Mouse (Mus musculus) forebrain, embryonic 15.5 days (tissue): ENCODE measurements around the gene Man2b2. TPM values are rescaled to one million over a fixed set of nuclear protein-coding genes. Genes with fewer than 3 reads are reported as not detected.
"Not testable (repeated sequence)": the region's sequence is repeated elsewhere in the genome, so short reads cannot be mapped to it uniquely, and the experiment has no call there.

Experiments used
- ATAC-seq: fragments of 200-750 bp; cut with Nextera tagmentation; replicated peaks from 2 replicates; pipeline ENCODE4 v1.8.0; 2017; ENCODE audit warnings: mild to moderate bottlenecking, moderate TSS enrichment, moderate library complexity
- H3K27ac ChIP-seq: fragments of 300-500 bp; sonication (generic); replicated peaks from 2 replicates; pipeline ENCODE4 v1.5.1; 2015; ENCODE audit warnings: mild to moderate bottlenecking, inconsistent platforms
- H3K27me3 ChIP-seq: fragments of 300-500 bp; sonication (generic); 2 replicates; pipeline ENCODE4 v1.6.1; 2015; ENCODE audit warnings: inconsistent platforms
- H3K36me3 ChIP-seq: fragments of 300-500 bp; sonication (generic); 2 replicates; pipeline ENCODE4 v1.6.1; 2015; ENCODE audit warnings: mild to moderate bottlenecking, inconsistent platforms
- H3K4me1 ChIP-seq: fragments of 300-500 bp; sonication (generic); 2 replicates; pipeline ENCODE4 v1.6.1; 2015; ENCODE audit warnings: inconsistent platforms
- H3K4me2 ChIP-seq: fragments of 300-500 bp; sonication (generic); replicated peaks from 2 replicates; pipeline ENCODE4 v1.6.1; 2015; ENCODE audit warnings: mild to moderate bottlenecking, inconsistent platforms
- H3K4me3 ChIP-seq: fragments of 300-500 bp; sonication (generic); 2 replicates; pipeline ENCODE4 v1.5.1; 2015; ENCODE audit warnings: mild to moderate bottlenecking, inconsistent platforms
- H3K9ac ChIP-seq: fragments of 300-500 bp; sonication (generic); replicated peaks from 2 replicates; pipeline ENCODE4 v1.6.1; 2015; ENCODE audit warnings: mild to moderate bottlenecking, inconsistent platforms
- H3K9me3 ChIP-seq: fragments of 300-500 bp; sonication (generic); 2 replicates; pipeline ENCODE4 v1.6.1; 2016; ENCODE audit warnings: inconsistent platforms
- WGBS: fragments of 180-500 bp; shearing (Covaris S2); methylation state at CpG from one replicate; pipeline ENCODE4 v1.1.7; 2015; ENCODE audit warnings: mixed read lengths; 5-methylcytosine and 5-hydroxymethylcytosine counted together
- polyA plus RNA-seq: library from polyadenylated mRNA; unstranded; fragments of >200 nt; fragmentation: Nextera tagmentation; extraction: Ambion mirVana; gene quantifications from 2 replicates; pipeline ENCODE4 v1.2.1, GENCODE M21; 2015

Gene Man2b2
- polyA plus RNA-seq, 1 experiment from 2014 or later = 7.1 TPM

DNA sequence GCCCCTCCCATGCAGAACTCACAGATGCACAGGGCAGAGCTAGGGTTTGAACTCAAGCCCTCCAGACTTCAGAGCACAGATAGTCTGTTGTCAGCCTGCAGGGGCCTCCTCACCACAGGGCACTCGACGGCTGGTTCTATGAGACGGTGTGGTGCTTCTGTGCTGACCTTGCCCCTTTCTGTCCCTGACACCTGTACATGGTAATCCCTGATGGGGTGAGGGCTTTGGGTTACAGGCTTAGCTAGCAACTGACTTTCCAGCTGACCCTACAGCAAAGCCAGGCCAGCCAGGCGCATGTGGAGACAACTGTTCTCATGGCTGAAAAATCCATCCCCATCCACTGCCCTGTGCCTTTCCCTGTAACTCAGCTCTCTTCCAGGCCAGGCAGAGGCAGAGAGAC is 7.5 kb downstream of the Man2b2 start:
- ATAC-seq = no peak
- no peak overlapping the region for H3K4me3 ChIP-seq
- no peaks in the 10 kb centered on the region for H3K4me1 ChIP-seq
- H3K9ac ChIP-seq = no peak overlapping the region
- no peaks in the 10 kb centered on the region for H3K9me3 ChIP-seq
- no peaks in the 10 kb centered on the region for H3K36me3 ChIP-seq
- no peaks in the 10 kb centered on the region for H3K27me3 ChIP-seq
- WGBS = 97% methylated on average over 4 of the region's 4 CpGs
- H3K27ac ChIP-seq = no peak overlapping the region
- no peak overlapping the region for H3K4me2 ChIP-seq

DNA sequence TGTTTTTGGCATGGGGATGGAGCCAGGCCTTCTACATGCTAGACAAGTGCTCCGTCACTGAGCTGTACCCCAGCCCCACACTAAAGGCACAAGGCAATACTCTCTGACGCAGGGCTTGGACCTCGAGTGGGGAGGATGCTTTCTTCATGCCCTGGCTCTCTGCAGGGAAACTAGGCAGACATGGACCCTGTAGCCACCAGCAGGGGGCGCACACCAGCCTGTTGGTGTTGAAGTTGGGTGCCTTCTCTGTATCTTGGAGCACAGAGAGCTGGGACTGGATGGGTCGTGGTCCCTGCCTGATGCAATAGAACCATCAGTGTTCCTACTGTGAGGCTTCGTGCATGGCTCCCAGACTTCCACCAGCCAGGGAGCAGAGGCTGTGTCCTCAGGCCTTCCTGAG is 10.3 kb downstream of the Man2b2 start:
- H3K9me3 ChIP-seq = no peaks in the 10 kb centered on the region
- H3K4me2 ChIP-seq = no peak overlapping the region
- 0 out of 2 replicates have a peak, but pooled peaks have one; percentile 29 for ATAC-seq
- no peak overlapping the region for H3K4me3 ChIP-seq
- no peak overlapping the region for H3K9ac ChIP-seq
- 45% methylated on average over 6 of the region's 6 CpGs for WGBS
- no peak overlapping the region for H3K27ac ChIP-seq
- no peaks in the 10 kb centered on the region for H3K36me3 ChIP-seq
- H3K4me1 ChIP-seq = no peaks in the 10 kb centered on the region
- no peaks in the 10 kb centered on the region for H3K27me3 ChIP-seq

DNA sequence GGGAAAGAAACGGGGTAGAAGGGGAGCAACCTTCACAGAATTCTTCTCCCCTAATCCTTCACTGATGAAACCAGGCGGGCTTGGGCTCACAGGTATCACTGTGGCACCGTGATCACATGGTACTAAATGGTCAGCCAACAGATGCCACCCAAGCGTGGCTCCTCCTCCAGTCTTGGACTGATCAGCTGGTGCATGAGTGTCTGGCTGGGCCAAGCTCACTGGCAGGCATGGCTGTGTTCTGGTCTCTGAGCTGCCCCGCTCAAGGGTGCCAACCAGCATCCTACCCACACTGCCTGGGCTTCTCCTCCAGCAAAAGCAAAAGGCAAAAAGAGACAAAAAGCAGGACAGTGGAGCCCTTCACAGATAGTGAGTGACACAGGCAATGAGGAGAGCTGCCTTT is 10.7 kb downstream of the Man2b2 start:
- no peak overlapping the region for H3K9ac ChIP-seq
- H3K9me3 ChIP-seq = no peaks in the 10 kb centered on the region
- no peak for ATAC-seq
- no peaks in the 10 kb centered on the region for H3K36me3 ChIP-seq
- no peak overlapping the region for H3K4me3 ChIP-seq
- no peaks in the 10 kb centered on the region for H3K27me3 ChIP-seq
- no peak overlapping the region for H3K27ac ChIP-seq
- no peaks in the 10 kb centered on the region for H3K4me1 ChIP-seq
- no peak overlapping the region for H3K4me2 ChIP-seq
- 92% methylated on average over 5 of the region's 5 CpGs for WGBS

DNA sequence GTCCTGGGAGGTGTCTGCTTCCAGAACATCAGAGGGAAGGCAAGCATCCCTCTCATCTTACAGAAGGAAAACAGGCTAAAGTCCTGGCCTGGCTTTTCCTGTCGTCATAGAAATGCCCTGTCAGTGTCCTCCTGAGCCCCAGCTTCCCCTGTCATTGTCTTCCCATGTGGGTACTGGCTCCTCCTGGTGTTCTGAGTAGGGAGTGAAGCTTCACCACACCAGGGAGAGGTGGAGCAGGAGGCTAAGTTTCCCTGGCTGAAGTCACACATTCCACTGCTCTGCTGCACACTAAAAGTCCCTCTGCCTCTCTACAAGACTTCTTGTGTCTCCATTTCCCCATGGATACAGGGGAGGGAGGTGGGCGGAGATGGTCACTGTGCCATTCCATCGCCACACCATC is 12.7 kb downstream of the Man2b2 start:
- Histone ChIP-seq H3K9ac (no peak overlapping the region), H3K27me3 (no peaks in the 10 kb centered on the region), H3K36me3 (no peaks in the 10 kb centered on the region), H3K27ac (no peak overlapping the region), H3K4me1 (no peaks in the 10 kb centered on the region), H3K4me2 (no peak overlapping the region), H3K9me3 (no peaks in the 10 kb centered on the region), H3K4me3 (no peak overlapping the region)
- no peak for ATAC-seq
- 67% methylated on average over 3 of the region's 3 CpGs for WGBS

DNA sequence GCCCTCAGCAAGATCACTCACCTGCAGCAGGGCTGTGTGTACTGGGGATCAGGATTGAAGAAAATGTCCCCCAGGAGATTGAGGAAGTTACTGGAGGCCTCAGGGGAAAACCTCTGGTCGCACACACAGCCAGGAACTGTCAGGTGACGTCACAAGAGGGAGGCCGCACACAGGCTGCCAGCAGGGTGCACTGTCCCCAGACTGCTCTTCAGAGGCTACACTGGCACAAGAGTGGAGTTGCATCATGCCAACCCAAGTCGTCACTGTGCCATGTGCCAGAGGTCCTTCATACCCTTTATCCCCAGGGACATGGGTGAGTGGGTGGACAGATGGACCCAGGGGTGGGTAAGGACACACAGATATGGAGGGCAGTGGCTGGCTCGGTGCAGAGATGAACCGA is 15.9 kb downstream of the Man2b2 start:
- Histone ChIP-seq H3K9me3 (no peaks in the 10 kb centered on the region), H3K27me3 (no peaks in the 10 kb centered on the region), H3K4me3 (no peak overlapping the region), H3K36me3 (no peaks in the 10 kb centered on the region), H3K27ac (no peak overlapping the region), H3K4me2 (no peak overlapping the region), H3K4me1 (no peaks in the 10 kb centered on the region), H3K9ac (no peak overlapping the region)
- no peak for ATAC-seq
- 77% methylated on average over 6 of the region's 6 CpGs for WGBS

DNA sequence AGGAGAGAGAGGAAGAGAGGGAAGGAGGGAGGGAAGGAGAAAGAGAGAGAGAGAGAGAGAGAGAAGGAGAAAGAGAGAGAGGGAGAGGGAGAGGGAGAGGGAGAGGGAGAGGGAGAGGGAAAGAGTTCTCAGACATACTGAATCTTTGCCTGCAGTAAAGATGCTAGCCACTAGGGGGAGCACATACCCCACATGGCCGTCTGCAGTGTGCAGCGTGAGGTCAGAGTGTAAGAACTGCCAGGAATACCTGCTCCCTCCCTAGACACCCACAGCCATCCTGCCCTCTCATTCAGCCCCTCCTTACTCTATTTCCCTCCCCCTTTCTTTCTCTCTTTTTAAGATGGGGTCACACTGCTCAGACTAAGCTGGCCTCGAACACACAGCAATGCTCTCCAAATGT is 19.0 kb downstream of the Man2b2 start:
- H3K4me3 ChIP-seq = no peak overlapping the region
- H3K9ac ChIP-seq = no peak overlapping the region
- no peaks in the 10 kb centered on the region for H3K9me3 ChIP-seq
- H3K27me3 ChIP-seq = no peaks in the 10 kb centered on the region
- H3K36me3 ChIP-seq = no peaks in the 10 kb centered on the region
- H3K27ac ChIP-seq = no peak overlapping the region
- no peak overlapping the region for H3K4me2 ChIP-seq
- WGBS = 26% methylated on average over 3 of the region's 3 CpGs
- ATAC-seq = peak; percentile 45
- H3K4me1 ChIP-seq = no peaks in the 10 kb centered on the region

DNA sequence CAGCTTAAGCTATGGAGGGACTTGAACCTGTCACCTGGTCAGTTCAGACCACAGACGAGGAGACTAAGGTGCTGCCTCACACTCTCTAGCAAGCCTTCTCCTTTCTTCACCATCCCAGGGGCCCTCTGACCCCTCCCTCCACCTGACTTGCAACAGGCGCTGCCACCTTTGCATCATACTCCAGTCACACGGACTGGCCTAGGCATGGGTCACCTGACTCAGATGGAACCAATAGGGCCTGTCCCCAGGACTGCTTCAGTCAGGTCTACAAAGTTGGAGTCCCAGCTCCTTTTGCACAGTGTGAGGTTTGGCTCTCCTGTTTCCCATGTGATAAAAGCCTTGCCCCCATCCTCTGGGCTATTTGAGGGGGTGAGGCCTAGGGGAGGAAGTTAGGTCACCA is 19.8 kb downstream of the Man2b2 start:
- Histone ChIP-seq H3K27ac (no peak overlapping the region), H3K4me1 (no peaks in the 10 kb centered on the region), H3K9ac (no peak overlapping the region), H3K9me3 (no peaks in the 10 kb centered on the region), H3K4me2 (no peak overlapping the region), H3K4me3 (no peak overlapping the region), H3K27me3 (no peaks in the 10 kb centered on the region), H3K36me3 (no peaks in the 10 kb centered on the region)
- ATAC-seq = no peak
- 87% methylated on average over 3 of the region's 3 CpGs for WGBS

DNA sequence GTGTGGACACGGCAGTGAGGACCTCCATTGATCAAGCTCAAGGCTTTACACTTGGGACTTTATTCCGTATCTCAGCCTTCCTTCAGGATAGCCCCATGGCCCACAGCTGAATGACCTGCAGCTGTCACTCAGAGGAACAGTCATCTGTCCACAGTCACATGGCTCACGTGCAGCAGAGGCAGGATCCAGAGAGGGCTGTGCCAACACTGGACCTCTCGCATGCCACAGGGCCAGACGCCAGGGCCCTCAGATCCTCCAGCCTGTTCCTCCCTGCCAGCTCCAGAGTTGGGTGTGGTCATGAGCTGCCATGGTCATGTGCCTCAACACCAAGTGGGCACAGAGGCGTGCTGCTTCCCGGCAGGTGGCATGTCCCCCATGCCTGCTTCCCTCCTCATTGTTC is 21.3 kb downstream of the Man2b2 start:
- WGBS = 86% methylated on average over 7 of the region's 7 CpGs
- Histone ChIP-seq H3K4me2 (no peak overlapping the region), H3K9ac (no peak overlapping the region), H3K27ac (no peak overlapping the region), H3K27me3 (no peaks in the 10 kb centered on the region), H3K4me3 (no peak overlapping the region), H3K4me1 (no peaks in the 10 kb centered on the region), H3K36me3 (no peaks in the 10 kb centered on the region), H3K9me3 (no peaks in the 10 kb centered on the region)
- ATAC-seq = no peak

DNA sequence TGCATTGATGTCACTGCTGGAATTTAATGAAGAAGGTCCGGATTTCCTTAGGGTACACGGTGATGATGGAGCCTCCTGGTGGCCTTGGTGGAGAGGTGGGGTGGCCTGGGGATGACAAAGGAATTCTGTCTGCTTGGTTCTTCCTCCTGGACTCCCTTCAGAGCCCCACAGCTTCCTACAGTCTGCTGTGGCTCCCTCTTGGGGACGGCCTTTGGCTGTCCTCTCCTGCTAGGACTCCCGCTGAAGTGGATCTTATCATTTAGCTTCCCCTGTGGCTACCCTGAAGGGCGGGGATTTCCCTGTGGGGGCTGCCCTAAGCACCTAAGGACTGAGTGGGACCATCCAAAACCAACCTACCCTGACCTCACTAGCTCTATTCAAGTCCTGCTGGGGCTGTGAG is 23.3 kb downstream of the Man2b2 start:
- WGBS = 28% methylated on average over 5 of the region's 5 CpGs
- H3K27ac ChIP-seq = no peak overlapping the region
- H3K27me3 ChIP-seq = no peaks in the 10 kb centered on the region
- H3K4me2 ChIP-seq = no peak overlapping the region
- no peaks in the 10 kb centered on the region for H3K36me3 ChIP-seq
- no peaks in the 10 kb centered on the region for H3K9me3 ChIP-seq
- no peaks in the 10 kb centered on the region for H3K4me1 ChIP-seq
- ATAC-seq = no peak
- no peak overlapping the region for H3K4me3 ChIP-seq
- H3K9ac ChIP-seq = no peak overlapping the region

DNA sequence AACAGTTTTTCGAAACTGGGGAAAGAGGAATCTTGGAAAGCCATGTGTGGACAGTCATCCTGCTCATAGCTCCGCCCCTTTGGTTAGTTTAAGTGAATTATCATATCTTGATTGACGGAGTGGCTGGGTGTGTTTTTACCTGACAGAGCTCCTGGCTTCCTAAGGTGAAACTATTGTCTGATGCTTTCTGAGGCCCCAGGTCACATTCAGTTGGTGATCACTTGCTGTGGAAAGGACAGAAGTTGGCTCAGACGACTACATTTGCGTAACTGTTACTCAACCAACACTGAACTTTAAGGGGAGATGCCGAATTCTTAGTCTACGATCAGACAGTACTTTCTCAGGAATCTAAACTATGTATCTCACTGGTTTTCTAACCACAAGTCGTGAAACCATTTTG is 33.2 kb downstream of the Man2b2 start:
- H3K9me3 ChIP-seq = no peaks in the 10 kb centered on the region
- no peak for ATAC-seq
- no peaks in the 10 kb centered on the region for H3K27me3 ChIP-seq
- H3K4me1 ChIP-seq = peaks cover 17% of the 10 kb centered on the region
- H3K4me2 ChIP-seq = peak overlapping the region; percentile 60
- WGBS = 49% methylated on average over 8 of the region's 8 CpGs
- peak overlapping the region; percentile 86; the same call in 1 of the 2 replicates for H3K9ac ChIP-seq
- no peak overlapping the region for H3K27ac ChIP-seq
- H3K4me3 ChIP-seq = peak overlapping the region; percentile 85
- H3K36me3 ChIP-seq = 0 out of 2 replicates have a peak, but pooled peaks cover 5% of the 10 kb centered on the region

DNA sequence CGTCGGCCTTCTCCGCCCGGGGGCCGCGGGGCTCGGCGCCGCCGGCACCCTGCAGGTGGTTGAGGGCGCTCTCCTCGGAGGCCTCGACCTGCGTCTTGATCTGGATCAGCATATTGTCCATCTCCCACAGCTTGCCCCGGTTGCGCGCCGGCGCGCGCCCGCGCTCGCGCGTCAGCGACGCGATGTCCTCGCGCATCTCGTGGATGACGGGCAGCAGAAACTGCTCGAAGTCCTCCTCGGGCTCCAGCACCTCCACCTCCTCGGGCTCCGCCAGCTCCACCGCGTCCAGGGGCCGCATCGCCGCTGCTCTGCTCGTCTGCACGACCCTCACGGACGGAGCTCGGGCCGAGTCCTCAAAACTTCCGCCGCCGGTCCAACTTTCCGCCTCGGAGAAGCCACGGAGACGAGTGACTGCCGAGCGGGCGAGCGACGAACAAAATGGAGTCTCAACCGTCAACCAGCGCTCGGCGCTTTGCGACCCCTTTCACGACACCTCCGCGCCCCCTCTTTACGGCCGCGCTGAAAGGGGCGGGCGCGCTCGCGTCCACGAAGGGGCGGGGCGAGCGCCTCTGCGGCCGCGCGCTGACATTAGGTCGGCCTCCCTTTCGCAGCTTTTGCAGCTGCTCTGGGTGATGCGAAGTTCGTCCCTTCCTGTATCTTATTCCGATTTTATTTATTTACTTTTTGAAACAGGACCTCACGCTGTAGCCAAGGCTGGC is 34.0 kb downstream of the Man2b2 start, which contains the start of gene Mrfap1:
Gene Mrfap1 (minus strand): TSS at position 477 of the 719 bp plus-strand sequence.
- not testable (repeated sequence) for H3K36me3 ChIP-seq, H3K9me3 ChIP-seq, H3K27me3 ChIP-seq
- peak within 1 kb of the TSS; percentile 86 for H3K9ac ChIP-seq
- H3K27ac ChIP-seq = peak within 1 kb of the TSS; percentile 97
- H3K4me2 ChIP-seq = peak within 1 kb of the TSS; percentile 60
- H3K4me3 ChIP-seq = peak within 1 kb of the TSS; percentile 85
- ATAC-seq = peak; percentile 87
- peaks cover 17% of the 10 kb centered on the region for H3K4me1 ChIP-seq
- WGBS = under 1% methylated on average over 90 of the region's 90 CpGs

DNA sequence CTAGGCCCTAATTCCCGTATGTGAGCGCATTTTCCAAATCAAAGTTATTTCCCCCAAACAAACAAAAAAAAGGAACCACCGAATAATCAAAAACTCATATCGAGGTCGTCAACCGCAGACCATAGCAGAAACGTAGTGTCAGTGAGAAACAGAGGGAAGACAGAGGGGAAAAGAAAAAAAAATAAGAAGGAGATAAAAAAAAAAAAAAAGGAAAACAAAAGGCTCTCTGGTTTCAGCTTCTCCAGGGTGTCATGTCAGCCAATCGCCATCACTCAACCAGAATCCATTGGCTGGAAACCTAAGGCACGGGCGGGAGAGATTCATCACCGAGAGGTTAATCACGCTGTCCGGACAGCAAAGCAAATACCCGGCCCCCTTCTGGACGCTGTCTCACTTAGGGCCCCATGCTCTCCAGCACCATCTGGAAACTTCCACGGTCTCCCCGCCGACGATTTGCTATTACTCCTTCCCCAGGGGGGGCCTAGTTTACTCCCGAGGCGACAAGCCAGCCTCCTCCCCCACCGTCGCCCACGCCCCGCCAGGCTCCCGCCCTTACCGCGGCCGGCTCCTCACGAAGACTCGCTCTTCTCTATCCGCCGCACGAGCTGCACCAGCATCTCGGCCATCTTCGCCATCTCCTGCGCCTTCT is 34.7 kb downstream of the Man2b2 start:
- 4% methylated on average over 36 of the region's 37 CpGs for whole genome bisulfite sequencing

More for the DNA sequence above, 34.7 kb downstream of the Man2b2 start:
- not testable (repeated sequence) for H3K36me3 ChIP-seq, H3K27me3 ChIP-seq, H3K9me3 ChIP-seq
- Histone ChIP-seq H3K4me3 (peak overlapping the region; percentile 85), H3K4me1 (peaks cover 17% of the 10 kb centered on the region), H3K4me2 (peak overlapping the region; percentile 60), H3K27ac (peak overlapping the region; percentile 97), H3K9ac (peak overlapping the region; percentile 86)
- peak; percentile 60 for ATAC-seq
